Mouse (Mus musculus) c-Kit-positive CD71-negative TER-119-negative erythroid progenitor cells, embryonic 14.5 days (primary cell): ENCODE measurements around the gene Smarce1.

Experiments
- DNase-seq: peaks from one replicate; pipeline ENCODE4 v3.0.0-alpha.2; 2013; ENCODE audit warnings: low read depth

Gene Smarce1

GRCm38 (mm10) chr11:99169438-99169837 lies 61.4 kb downstream of the Smarce1 start:
- no peak for DNase-seq

- DNase-seq: no peak
These were observed 62.8 kb downstream of the Smarce1 start for GRCm38 (mm10) chr11:99168030-99168474.

GRCm38 (mm10) chr11:99167576-99167975 lies 63.2 kb downstream of the Smarce1 start:
- DNase-seq: no peak

GRCm38 (mm10) chr11:99166241-99166640 lies 64.6 kb downstream of the Smarce1 start:
- DNase-seq: no peak

GRCm38 (mm10) chr11:99165031-99165752 lies 65.6 kb downstream of the Smarce1 start:
- DNase-seq: no peak

- DNase-seq: no peak
These were observed 67.7 kb downstream of the Smarce1 start for GRCm38 (mm10) chr11:99162972-99163686.

GRCm38 (mm10) chr11:99161648-99162047 lies 69.2 kb downstream of the Smarce1 start:
- DNase-seq: no peak

GRCm38 (mm10) chr11:99160228-99160627 lies 70.6 kb downstream of the Smarce1 start:
- DNase-seq: no peak
